Mouse (Mus musculus): Measurements from ENCODE around the gene Gm21708.
"Not testable (repeated sequence)": the region's sequence is repeated elsewhere in the genome, so short reads cannot be mapped to it uniquely, and the experiment has no call there.

Gene Gm21708

DNA sequence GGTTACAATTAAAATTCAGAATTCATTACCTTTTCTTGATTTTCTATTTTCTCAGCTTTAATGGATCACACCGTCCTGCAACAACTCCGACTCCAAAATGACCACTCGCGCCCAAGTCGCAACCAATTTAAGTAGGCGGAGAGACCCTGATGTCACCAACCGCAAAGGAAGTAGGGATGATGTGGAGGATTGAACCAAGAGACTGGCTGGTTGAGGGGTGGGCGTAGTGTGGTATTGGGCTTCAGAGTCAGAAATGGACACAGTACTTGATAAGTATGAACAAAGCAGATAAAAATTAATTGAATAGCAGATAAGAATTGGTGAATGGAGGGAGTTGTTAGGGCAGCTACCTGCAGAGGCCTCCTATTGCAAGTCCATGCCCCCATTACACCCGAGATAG lies at the start of gene Gm21708, which contains the start of gene Gm21704:
Gm21708 (minus strand) TSS at position 101 of the 400 bp plus-strand sequence.
Gm21704 (minus strand) TSS at position 101 of the 400 bp plus-strand sequence.
- DNase-seq: not testable (repeated sequence)
